In genomic region chr7:80806331-80806730, GRCm38 (mm10) we compare ENCODE assay signal across 30 mouse cellular contexts. TPM values are rescaled to one million over a fixed set of nuclear protein-coding genes. Genes with fewer than 3 reads are reported as not detected.
A peak's percentile ranks its signal among the peaks of the same experiment; 100 is the strongest.
DNase-seq lines count a peak whose midpoint lies in the region; ATAC-seq and TF ChIP-seq lines count a peak whose summit lies in the region.
"Had no signal": no experiment of that assay in that cellular context is flagged by ENCODE, and none has a peak within 500 bp of the region (broad histone marks: within the 10 kb centered on the region; RNA-seq: fewer than 3 reads in every experiment).

No protein-coding gene starts in this region.

- no peaks in the 10 kb centered on the region for H3K36me3 ChIP-seq in forebrain, postnatal 0 days (ENCODE audit: insufficient read depth)
- H3K36me3 ChIP-seq: embryonic facial prominence, embryonic 10.5 days; embryonic facial prominence, embryonic 15.5 days; forebrain, embryonic 12.5 days; heart, embryonic 10.5 days; heart, embryonic 15.5 days; kidney, embryonic 15.5 days; limb, embryonic 12.5 days; liver, embryonic 15.5 days; lung, embryonic 15.5 days had no signal

- ATAC-seq in forebrain, postnatal 0 days, result no peak
- ATAC-seq: hindbrain, embryonic 16.5 days; midbrain, embryonic 16.5 days had no signal

- no peaks in the 10 kb centered on the region for H3K27me3 ChIP-seq in forebrain, postnatal 0 days (ENCODE audit: insufficient read depth, low read length)
- H3K27me3 ChIP-seq: embryonic facial prominence, embryonic 15.5 days; heart, embryonic 15.5 days; kidney, embryonic 15.5 days; lung, embryonic 15.5 days had no signal

- peaks cover 10% of the 10 kb centered on the region; the same call in 1 of the 2 replicates for H3K4me1 ChIP-seq in forebrain, postnatal 0 days (ENCODE audit: insufficient read depth)

- no peak overlapping the region for H3K27ac ChIP-seq in forebrain, postnatal 0 days (ENCODE audit: low read depth, low read length)
- H3K27ac ChIP-seq: embryonic facial prominence, embryonic 10.5 days; embryonic facial prominence, embryonic 15.5 days; forebrain, embryonic 12.5 days; heart, embryonic 10.5 days; heart, embryonic 15.5 days; kidney, embryonic 15.5 days; limb, embryonic 12.5 days; liver, embryonic 15.5 days; lung, embryonic 15.5 days; stomach, postnatal 0 days had no signal

- peak; percentile 56 to 66 for DNase-seq in layer of hippocampus, adult 18-20 months (ENCODE audit: low spot score in 2 of 2)
- DNase-seq in layer of hippocampus, postnatal 25 days (ENCODE audit: extremely low spot score in 1 of 2, low spot score in 1 of 2), result no peak
- peak; percentile 44 to 66 for DNase-seq in right cerebral cortex, adult 2 months (ENCODE audit: low spot score in 2 of 2)
- no peak for DNase-seq in right cerebral cortex, postnatal 14 days
- peak; percentile 24 to 39 for DNase-seq in layer of hippocampus, postnatal 36 days
- DNase-seq in telencephalon, adult 2 months (ENCODE audit: low read depth, low spot score), result peak; percentile 78
- no peak for DNase-seq in forebrain, postnatal 0 days
- DNase-seq: adrenal gland, adult 2 months; B cell, adult 2 months; cerebellum, adult 8-10 months; cerebellum, postnatal 25 days; gastrocnemius, postnatal 14 days; kidney, adult 18-20 months; kidney, postnatal 25 days; lung, postnatal 36 days; thymus, adult 2 months; thymus, postnatal 36 days had no signal

- no peak for TF ChIP-seq CTCF in forebrain, postnatal 0 days (IDR thresholded peaks at IDR 0.05; ENCODE audit: low read depth)

- WGBS in forebrain, postnatal 0 days, result 74% methylated on average over 4 of the region's 4 CpGs

- H3K9me3 ChIP-seq in forebrain, postnatal 0 days (ENCODE audit: low read length), result no peaks in the 10 kb centered on the region
- H3K9me3 ChIP-seq: embryonic facial prominence, embryonic 10.5 days; embryonic facial prominence, embryonic 15.5 days; forebrain, embryonic 12.5 days; heart, embryonic 10.5 days; heart, embryonic 15.5 days; kidney, embryonic 15.5 days; limb, embryonic 12.5 days; liver, embryonic 15.5 days; lung, embryonic 15.5 days had no signal

- no peak overlapping the region for H3K4me3 ChIP-seq in forebrain, postnatal 0 days (ENCODE audit: low read depth, low read length)
- H3K4me3 ChIP-seq: embryonic facial prominence, embryonic 10.5 days; embryonic facial prominence, embryonic 15.5 days; forebrain, embryonic 12.5 days; heart, embryonic 10.5 days; heart, embryonic 15.5 days; kidney, embryonic 15.5 days; limb, embryonic 12.5 days; liver, embryonic 15.5 days; lung, embryonic 15.5 days had no signal

- H3K4me2 ChIP-seq in forebrain, postnatal 0 days (ENCODE audit: low read depth), result no peak overlapping the region
- H3K4me2 ChIP-seq: embryonic facial prominence, embryonic 15.5 days; forebrain, embryonic 12.5 days; heart, embryonic 15.5 days; kidney, embryonic 15.5 days; limb, embryonic 12.5 days; liver, embryonic 15.5 days; lung, embryonic 15.5 days; midbrain, embryonic 11.5 days had no signal

- H3K9ac ChIP-seq in forebrain, postnatal 0 days, result no peak overlapping the region
- H3K9ac ChIP-seq: embryonic facial prominence, embryonic 15.5 days; forebrain, embryonic 12.5 days; heart, embryonic 15.5 days; kidney, embryonic 15.5 days; limb, embryonic 12.5 days; liver, embryonic 15.5 days; lung, embryonic 15.5 days had no signal

RNA-seq across cellular contexts. Expression of gene Iqgap1, which starts 19.4 kb away (rescaled TPM):
- total RNA-seq in layer of hippocampus, adult 18-20 months (2021), result 10 to 100 TPM; 18.1 TPM
- total RNA-seq in layer of hippocampus, postnatal 25 days (2021), result 10 to 100 TPM; 15.9 to 23.3 TPM
- 10 to 100 TPM; 19.5 to 23.9 TPM for total RNA-seq in layer of hippocampus, postnatal 36 days (2021)
- 30.1 and 35.9 TPM in 2 replicates for total RNA-seq in forebrain, postnatal 0 days (2014; rRNA removed)
- polyA plus RNA-seq in forebrain, postnatal 0 days (2015; fragmentation: Nextera tagmentation; extraction: Ambion mirVana), result 8.6 and 11.5 TPM in 2 replicates

RNA-seq across cellular contexts. Expression of gene Zscan2, which starts 54.4 kb away (rescaled TPM):
- total RNA-seq in layer of hippocampus, adult 18-20 months (2021), result 10 to 100 TPM; 14.7 to 16.3 TPM
- 10 to 100 TPM; 14.1 to 15.1 TPM for total RNA-seq in layer of hippocampus, postnatal 25 days (2021)
- total RNA-seq in layer of hippocampus, postnatal 36 days (2021), result 10 to 100 TPM; 12.9 to 13.2 TPM
- 29.1 and 38.3 TPM in 2 replicates for total RNA-seq in forebrain, postnatal 0 days (2014; rRNA removed)
- polyA plus RNA-seq in forebrain, postnatal 0 days (2015; fragmentation: Nextera tagmentation; extraction: Ambion mirVana), result 1.6 and 3.3 TPM in 2 replicates

Comparison
In these comparisons a context has a peak if more than half of its experiments do, and no peak if none do; other contexts are left out.
1. DNase-seq: peak in layer of hippocampus, adult 18-20 months (2 of 2), right cerebral cortex, adult 2 months (2 of 2), layer of hippocampus, postnatal 36 days (2 of 2) and telencephalon, adult 2 months (single experiment); none in layer of hippocampus, postnatal 25 days (0 of 2), right cerebral cortex, postnatal 14 days (single experiment) and forebrain, postnatal 0 days (single experiment).